Mouse (Mus musculus): ENCODE data around the gene Pla2g3.

- TF ChIP-seq CTCF (IDR thresholded peaks at IDR 0.05; ENCODE audit: low read depth, low read length) (peak; percentile 74), POLR2A (IDR thresholded peaks at IDR 0.05; ENCODE audit: extremely low read depth, insufficient read depth, low read length) (no peak)
Measured at GRCm38 (mm10) chr11:3456354-3456753, 31.7 kb upstream of the Pla2g3 start.

All from liver, adult 2 months (tissue).